Mouse (Mus musculus) limb, embryonic 14.5 days (tissue): ENCODE measurements around the gene Cebpg. TPM values are rescaled to one million over a fixed set of nuclear protein-coding genes. Genes with fewer than 3 reads are reported as not detected.

Experiments used
- ATAC-seq: fragments of 200-750 bp; cut with Nextera tagmentation; 2 replicates; pipeline ENCODE4 v1.8.0; 2017; ENCODE audit warnings: low read depth, moderate number of reproducible peaks, moderate TSS enrichment; ENCODE audit not compliant: low FRiP score
- DNase-seq: peaks from one replicate; pipeline ENCODE4 v3.0.0-alpha.2; 2015; ENCODE audit warnings: low spot score
- H3K27ac ChIP-seq: fragments of 300-500 bp; sonication (generic); replicated peaks from 2 replicates; pipeline ENCODE4 v1.5.1; 2014; ENCODE audit warnings: low read depth, mild to moderate bottlenecking, low read length, moderate library complexity, mixed read lengths
- H3K27me3 ChIP-seq: fragments of 300-500 bp; sonication (generic); 2 replicates; pipeline ENCODE4 v1.6.1; 2014; ENCODE audit warnings: low read length, mixed read lengths; ENCODE audit not compliant: control insufficient read depth, insufficient read depth
- H3K36me3 ChIP-seq: fragments of 300-500 bp; sonication (generic); 2 replicates; pipeline ENCODE4 v1.6.1; 2014; ENCODE audit warnings: mild to moderate bottlenecking, low read length, moderate library complexity, mixed read lengths; ENCODE audit not compliant: control insufficient read depth, insufficient read depth
- H3K4me1 ChIP-seq: fragments of 300-500 bp; sonication (generic); 2 replicates; pipeline ENCODE4 v1.6.1; 2014; ENCODE audit warnings: antibody characterized with exemption, low read length, mixed read lengths; ENCODE audit not compliant: control insufficient read depth, insufficient read depth
- H3K4me2 ChIP-seq: fragments of 300-500 bp; sonication (generic); replicated peaks from 2 replicates; pipeline ENCODE4 v1.6.1; 2014; ENCODE audit warnings: low read depth, mild to moderate bottlenecking, low read length, moderate library complexity; ENCODE audit not compliant: severe bottlenecking
- H3K4me3 ChIP-seq: fragments of 300-500 bp; sonication (generic); replicated peaks from 2 replicates; pipeline ENCODE4 v1.5.1; 2014; ENCODE audit warnings: low read length
- H3K9ac ChIP-seq: fragments of 300-500 bp; sonication (generic); 2 replicates; pipeline ENCODE4 v1.6.1; 2014; ENCODE audit warnings: mild to moderate bottlenecking, low read depth, low read length, moderate library complexity; ENCODE audit not compliant: severe bottlenecking
- H3K9me3 ChIP-seq: fragments of 300-500 bp; sonication (generic); 2 replicates; pipeline ENCODE4 v1.6.1; 2016; ENCODE audit warnings: low read length; ENCODE audit not compliant: control insufficient read depth
- POLR2A ChIP-seq: fragments of 200-500 bp; IDR thresholded peaks from 2 replicates; pipeline ENCODE4 v1.8.0; 2012; ENCODE audit warnings: inconsistent platforms, mild to moderate bottlenecking, moderate library complexity, borderline replicate concordance; ENCODE audit not compliant: insufficient read depth, insufficient read length; ENCODE audit errors: extremely low read depth
- WGBS: fragments of 180-500 bp; shearing (Covaris S2); extraction: QIAGEN DNeasy Blood & Tissue Kit; methylation state at CpG from one replicate; pipeline ENCODE4 v1.1.7; 2014; 5-methylcytosine and 5-hydroxymethylcytosine counted together
- polyA plus RNA-seq, 2 experiments: library from polyadenylated mRNA; depleted of rRNA in 1 of 2; stranded (reverse) in 1 of 2; unstranded in 1 of 2; fragments of >200 nt; fragmentation: Nextera tagmentation in 1 of 2; extraction: Ambion mirVana in 1 of 2; gene quantifications; 2 replicates each; pipeline versions ENCODE4 v1.2.1 to v1.2.3; 2012 to 2014

Gene Cebpg
- polyA plus RNA-seq, 2 experiments: 27.6 to 39.3 TPM

- Histone ChIP-seq H3K4me1 (no peaks in the 10 kb centered on the region), H3K36me3 (no peaks in the 10 kb centered on the region), H3K4me2 (no peak overlapping the region), H3K4me3 (no peak overlapping the region), H3K9ac (no peak overlapping the region), H3K27ac (no peak overlapping the region), H3K9me3 (no peaks in the 10 kb centered on the region), H3K27me3 (no peaks in the 10 kb centered on the region)
- 81% methylated on average over 8 of the region's 8 CpGs for WGBS
- DNase-seq (no peak), ATAC-seq (no peak)
- no peak for TF ChIP-seq POLR2A
Measured at GRCm38 (mm10) chr7:35066640-35067212, 10.4 kb upstream of the Cebpg start.

DNA sequence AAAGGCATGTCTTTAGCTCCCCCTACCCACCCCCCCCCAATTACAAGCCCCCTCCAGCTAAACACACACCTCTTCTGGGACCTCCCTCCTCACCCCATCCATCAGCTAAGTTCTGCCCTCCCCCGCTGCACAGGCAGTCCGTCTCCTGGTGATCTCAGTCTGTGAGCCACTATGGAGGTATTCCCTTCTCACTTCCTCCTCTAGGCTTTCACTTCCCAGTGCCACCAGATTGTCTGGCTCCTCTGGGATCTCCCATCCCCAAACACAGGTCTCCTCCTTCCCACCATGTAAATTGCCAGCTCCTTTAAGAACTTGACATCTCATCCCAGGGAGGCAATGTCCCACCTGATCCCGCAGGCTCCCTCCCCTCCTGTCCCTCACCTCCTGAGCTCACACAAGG lies 9.6 kb upstream of the Cebpg start:
- no peaks in the 10 kb centered on the region for H3K36me3 ChIP-seq
- H3K4me3 ChIP-seq: no peak overlapping the region
- H3K27me3 ChIP-seq: no peaks in the 10 kb centered on the region
- TF ChIP-seq POLR2A: no peak
- no peaks in the 10 kb centered on the region for H3K9me3 ChIP-seq
- H3K4me2 ChIP-seq: no peak overlapping the region
- H3K27ac ChIP-seq: no peak overlapping the region
- ATAC-seq (no peak), DNase-seq (no peak)
- WGBS: 67% methylated on average over 3 of the region's 3 CpGs
- H3K9ac ChIP-seq: no peak overlapping the region
- no peaks in the 10 kb centered on the region for H3K4me1 ChIP-seq

DNA sequence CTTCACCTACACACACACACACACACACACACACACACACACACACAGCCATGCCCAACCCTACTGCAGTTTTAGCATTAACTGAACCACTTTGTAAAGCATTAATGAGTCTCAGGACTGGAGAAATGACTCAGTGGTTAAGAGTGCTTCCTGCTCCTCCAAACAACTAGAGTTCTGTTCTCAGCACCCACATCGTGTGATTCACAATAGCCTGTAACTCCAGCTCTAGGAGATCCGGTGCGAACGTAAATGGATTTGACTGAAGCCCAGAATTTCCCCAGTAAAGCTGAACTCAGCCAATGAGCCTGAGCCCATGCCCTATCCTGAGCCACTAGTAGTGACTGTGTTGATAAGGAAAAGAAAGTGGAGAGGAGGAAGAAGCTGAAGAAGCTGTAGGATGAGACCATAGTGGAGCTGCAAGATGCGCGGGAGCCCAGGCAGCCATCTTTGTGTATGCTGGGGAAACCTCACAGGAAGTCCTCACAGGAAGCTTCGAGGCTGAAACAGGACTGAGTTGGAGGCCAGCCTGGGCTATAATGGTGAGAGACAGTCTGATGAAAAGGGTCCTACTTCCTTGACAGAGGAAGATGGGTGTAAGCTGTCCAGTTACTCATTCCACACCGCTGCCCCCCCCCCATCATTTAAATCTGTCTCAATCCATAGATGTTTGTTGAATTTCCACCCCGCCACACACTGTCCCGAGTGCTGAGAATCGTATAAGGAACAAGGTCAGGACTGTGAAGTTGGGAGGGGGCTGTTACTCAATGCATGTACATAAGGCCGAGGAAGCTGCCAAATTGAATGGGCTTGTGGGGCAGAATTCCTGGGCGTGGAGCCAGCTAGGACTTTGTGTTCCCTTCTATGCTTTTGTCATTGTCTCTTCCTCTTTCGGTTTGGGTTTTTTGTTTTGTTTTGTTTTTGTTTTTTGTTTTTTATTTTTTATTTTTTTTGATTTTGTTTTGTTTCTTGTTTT lies 8.2 kb upstream of the Cebpg start:
- Histone ChIP-seq H3K4me3 (no peak overlapping the region), H3K36me3 (no peaks in the 10 kb centered on the region), H3K4me2 (no peak overlapping the region), H3K9ac (no peak overlapping the region), H3K27ac (no peak overlapping the region), H3K9me3 (no peaks in the 10 kb centered on the region), H3K4me1 (no peaks in the 10 kb centered on the region), H3K27me3 (no peaks in the 10 kb centered on the region)
- ATAC-seq (no peak), DNase-seq (no peak)
- no peak for TF ChIP-seq POLR2A
- WGBS: 76% methylated on average over 14 of the region's 14 CpGs

GRCm38 (mm10) chr7:35059467-35059866 lies 3.1 kb upstream of the Cebpg start:
- Histone ChIP-seq H3K9ac (no peak overlapping the region), H3K4me2 (no peak overlapping the region), H3K4me3 (no peak overlapping the region), H3K4me1 (peaks cover 10% of the 10 kb centered on the region), H3K27me3 (no peaks in the 10 kb centered on the region), H3K36me3 (no peaks in the 10 kb centered on the region), H3K9me3 (no peaks in the 10 kb centered on the region), H3K27ac (no peak overlapping the region)
- 69% methylated on average over 5 of the region's 5 CpGs for WGBS
- no peak for TF ChIP-seq POLR2A
- no peak for DNase-seq
- ATAC-seq: no peak

DNA sequence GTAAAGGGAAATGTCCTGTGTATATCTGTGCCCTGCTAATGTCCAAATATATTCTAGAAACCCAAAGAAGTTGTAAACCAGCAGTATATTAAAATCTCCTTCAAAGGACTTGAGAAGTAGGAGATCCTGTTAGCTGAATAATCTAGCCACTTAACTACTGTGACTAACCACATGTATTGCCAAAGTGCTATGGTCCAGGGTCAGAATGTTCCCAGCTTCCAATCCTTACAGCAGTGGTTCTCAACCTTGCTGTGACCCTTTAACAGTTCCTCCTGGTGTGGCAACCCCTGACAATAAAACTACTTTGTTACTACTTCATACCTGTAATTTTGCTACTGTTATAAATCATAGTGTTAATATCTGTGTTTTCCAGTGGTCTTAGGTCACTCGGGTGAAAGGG lies 2.0 kb upstream of the Cebpg start:
- ATAC-seq: no peak
- WGBS: 79% methylated on average over 1 of the region's 1 CpGs

More for the DNA sequence above, 2.0 kb upstream of the Cebpg start:
- H3K4me2 ChIP-seq: no peak overlapping the region
- TF ChIP-seq POLR2A: no peak
- no peaks in the 10 kb centered on the region for H3K27me3 ChIP-seq
- no peaks in the 10 kb centered on the region for H3K36me3 ChIP-seq
- no peak overlapping the region for H3K9ac ChIP-seq
- no peak overlapping the region for H3K27ac ChIP-seq
- DNase-seq: no peak
- H3K4me3 ChIP-seq: no peak overlapping the region
- H3K9me3 ChIP-seq: no peaks in the 10 kb centered on the region
- H3K4me1 ChIP-seq: peaks cover 10% of the 10 kb centered on the region
